Mouse (Mus musculus): ENCODE data around the gene Rbbp4. TPM values are rescaled to one million over a fixed set of nuclear protein-coding genes. Genes with fewer than 3 reads are reported as not detected.

Gene Rbbp4
- polyA plus RNA-seq, 1 experiment from 2014 or later = 430 TPM

- no peaks in the 10 kb centered on the region for H3K27me3 ChIP-seq
- H3K27ac ChIP-seq = no peak overlapping the region
- 22% methylated on average over 1 of the region's 1 CpGs for WGBS
- peaks cover 58% of the 10 kb centered on the region for H3K36me3 ChIP-seq
- H3K4me3 ChIP-seq (replicated peaks) = no peak overlapping the region
- no peak overlapping the region for H3K9ac ChIP-seq
- no peak overlapping the region for H3K4me2 ChIP-seq
- no peaks in the 10 kb centered on the region for H3K9me3 ChIP-seq (replicated peaks)
- ATAC-seq (replicated peaks; ENCODE audit: low FRiP score) = peak; percentile 71; the same call in 1 of the 2 replicates
- no peaks in the 10 kb centered on the region for H3K4me1 ChIP-seq
Measured at GRCm38 (mm10) chr4:129350644-129351043, 15.5 kb upstream of the Rbbp4 start.

DNA sequence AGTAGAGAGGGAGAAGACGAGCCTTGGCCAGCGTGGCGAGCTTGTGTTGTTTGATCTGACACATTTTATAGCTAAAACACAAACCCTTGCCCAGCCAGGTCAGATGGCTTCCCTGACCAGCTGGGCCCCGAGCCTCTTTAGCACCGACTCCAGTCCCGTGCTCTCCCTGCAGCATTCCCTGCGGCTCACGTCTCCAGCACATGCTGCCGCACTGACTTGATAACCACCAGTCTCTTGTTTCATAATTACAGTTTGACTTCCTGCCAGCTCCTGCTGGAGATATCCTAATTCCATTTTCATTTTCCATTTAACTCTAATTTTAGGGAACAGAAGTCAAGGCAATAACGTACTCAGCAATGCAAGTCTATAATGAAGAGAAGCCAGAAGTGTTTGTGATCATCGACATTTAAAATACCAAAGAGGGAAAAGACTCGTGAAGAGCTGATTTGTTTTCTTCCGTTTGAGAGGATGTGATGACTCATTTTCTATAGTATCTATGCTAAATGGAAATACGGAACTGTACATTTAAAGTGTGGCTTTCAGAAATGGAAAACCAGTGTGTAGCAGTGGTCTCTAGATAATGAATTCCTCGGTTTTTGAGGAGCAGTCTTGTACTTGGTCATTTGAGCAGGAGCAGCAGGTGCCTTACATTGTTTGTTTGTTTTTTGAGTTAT is 11.4 kb upstream of the Rbbp4 start:
- no peak overlapping the region for H3K4me2 ChIP-seq
- 55% methylated on average over 15 of the region's 15 CpGs for WGBS
- H3K27me3 ChIP-seq = no peaks in the 10 kb centered on the region
- ATAC-seq (replicated peaks; ENCODE audit: low FRiP score) = no peak
- H3K9me3 ChIP-seq (replicated peaks) = no peaks in the 10 kb centered on the region
- no peaks in the 10 kb centered on the region for H3K4me1 ChIP-seq
- 0 out of 2 replicates have a peak overlapping the region, but pooled peaks have one; percentile 11 for H3K27ac ChIP-seq
- no peak overlapping the region for H3K4me3 ChIP-seq (replicated peaks)
- no peak overlapping the region for H3K9ac ChIP-seq
- peaks cover 60% of the 10 kb centered on the region for H3K36me3 ChIP-seq

- WGBS = 91% methylated on average over 2 of the region's 2 CpGs
- ATAC-seq (replicated peaks; ENCODE audit: low FRiP score) = no peak
- Histone ChIP-seq H3K9ac (no peak overlapping the region), H3K27ac (no peak overlapping the region), H3K27me3 (no peaks in the 10 kb centered on the region), H3K4me2 (no peak overlapping the region), H3K9me3 (replicated peaks) (no peaks in the 10 kb centered on the region), H3K36me3 (peaks cover 62% of the 10 kb centered on the region), H3K4me1 (no peaks in the 10 kb centered on the region), H3K4me3 (replicated peaks) (no peak overlapping the region)
Measured at GRCm38 (mm10) chr4:129342705-129343104, 7.5 kb upstream of the Rbbp4 start.

- 97% methylated on average over 1 of the region's 1 CpGs for WGBS
- no peaks in the 10 kb centered on the region for H3K27me3 ChIP-seq
- no peak overlapping the region for H3K4me2 ChIP-seq
- H3K4me3 ChIP-seq (replicated peaks) = no peak overlapping the region
- H3K9me3 ChIP-seq (replicated peaks) = no peaks in the 10 kb centered on the region
- peaks cover 60% of the 10 kb centered on the region for H3K36me3 ChIP-seq
- H3K4me1 ChIP-seq = 0 out of 2 replicates have a peak, but pooled peaks cover 4% of the 10 kb centered on the region
- H3K9ac ChIP-seq = no peak overlapping the region
- no peak overlapping the region for H3K27ac ChIP-seq
- ATAC-seq (replicated peaks; ENCODE audit: low FRiP score) = no peak
Measured at GRCm38 (mm10) chr4:129341888-129342287, 6.7 kb upstream of the Rbbp4 start.

GRCm38 (mm10) chr4:129339743-129340142 is 4.6 kb upstream of the Rbbp4 start:
- ATAC-seq (replicated peaks; ENCODE audit: low FRiP score) = no peak
- H3K4me3 ChIP-seq (replicated peaks) = no peak overlapping the region
- peaks cover 41% of the 10 kb centered on the region for H3K36me3 ChIP-seq
- WGBS = 96% methylated on average over 3 of the region's 3 CpGs
- no peak overlapping the region for H3K9ac ChIP-seq
- H3K4me2 ChIP-seq = no peak overlapping the region
- H3K27me3 ChIP-seq = no peaks in the 10 kb centered on the region
- H3K4me1 ChIP-seq = peaks cover 11% of the 10 kb centered on the region
- H3K9me3 ChIP-seq (replicated peaks) = no peaks in the 10 kb centered on the region
- H3K27ac ChIP-seq = no peak overlapping the region

DNA sequence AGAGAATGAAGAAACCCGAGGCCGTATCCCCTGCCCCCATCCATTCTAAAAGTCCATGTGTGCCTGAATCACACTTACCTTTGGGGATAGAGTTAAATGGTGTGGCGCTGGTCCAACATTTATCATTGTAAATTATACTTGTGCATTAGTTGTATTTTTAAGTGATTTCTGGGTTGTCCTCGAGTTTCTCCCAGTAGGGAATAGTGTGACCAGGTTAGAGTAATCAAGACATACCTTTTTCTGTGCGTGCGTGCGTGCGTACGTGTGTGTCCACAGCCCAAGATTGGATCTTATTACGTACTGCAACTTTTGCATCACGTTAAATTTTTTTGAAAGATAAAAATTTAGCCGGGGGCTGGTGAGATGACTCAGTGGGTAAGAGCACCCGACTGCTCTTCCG is 1.1 kb upstream of the Rbbp4 start:
- Histone ChIP-seq H3K36me3 (peaks cover 33% of the 10 kb centered on the region), H3K9ac (peak overlapping the region; percentile 61), H3K27ac (peak overlapping the region; percentile 99), H3K4me1 (peaks cover 37% of the 10 kb centered on the region), H3K9me3 (replicated peaks) (no peaks in the 10 kb centered on the region), H3K4me2 (peak overlapping the region; percentile 83), H3K27me3 (no peaks in the 10 kb centered on the region), H3K4me3 (replicated peaks) (peak overlapping the region; percentile 83)
- 36% methylated on average over 14 of the region's 14 CpGs for WGBS
- ATAC-seq (replicated peaks; ENCODE audit: low FRiP score) = no peak

- peak overlapping the region; percentile 66 for H3K4me2 ChIP-seq
- H3K4me3 ChIP-seq (replicated peaks) = peak overlapping the region; percentile 83
- peaks cover 47% of the 10 kb centered on the region for H3K4me1 ChIP-seq
- peak overlapping the region; percentile 98 for H3K27ac ChIP-seq
- WGBS = under 1% methylated on average over 56 of the region's 62 CpGs
- H3K36me3 ChIP-seq = peaks cover 44% of the 10 kb centered on the region
- H3K9me3 ChIP-seq (replicated peaks) = no peaks in the 10 kb centered on the region
- no peaks in the 10 kb centered on the region for H3K27me3 ChIP-seq
- H3K9ac ChIP-seq = peak overlapping the region; percentile 89
- peak; percentile 26 for ATAC-seq (replicated peaks; ENCODE audit: low FRiP score)
Measured at GRCm38 (mm10) chr4:129334677-129335215, 424 bp downstream of the Rbbp4 start.

DNA sequence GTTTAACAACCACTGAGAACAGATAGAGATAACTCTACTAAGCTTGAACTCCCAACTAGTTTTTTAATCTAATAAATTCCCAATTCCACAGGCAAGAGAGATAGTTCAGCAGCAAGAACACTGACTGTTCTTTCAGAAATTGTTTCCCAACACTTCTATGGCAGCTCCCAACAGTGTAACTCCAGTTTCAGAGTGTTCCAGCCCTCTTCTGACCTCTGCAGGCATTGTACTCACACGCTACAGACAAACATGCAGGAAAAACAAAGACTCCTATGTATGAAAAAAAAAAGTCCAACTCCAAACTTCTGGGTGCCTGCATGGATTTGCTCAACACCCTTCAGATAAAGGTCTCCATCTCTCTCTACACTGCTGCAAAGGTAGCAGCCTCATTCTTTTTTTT is 2.3 kb downstream of the Rbbp4 start:
- no peak for ATAC-seq (replicated peaks; ENCODE audit: low FRiP score)
- Histone ChIP-seq H3K4me1 (peaks cover 47% of the 10 kb centered on the region), H3K27ac (no peak overlapping the region), H3K36me3 (peaks cover 58% of the 10 kb centered on the region), H3K4me3 (replicated peaks) (peak overlapping the region; percentile 83), H3K4me2 (peak overlapping the region; percentile 66), H3K27me3 (no peaks in the 10 kb centered on the region), H3K9me3 (replicated peaks) (no peaks in the 10 kb centered on the region), H3K9ac (0 out of 2 replicates have a peak overlapping the region, but pooled peaks have one; percentile 21)
- 20% methylated on average over 1 of the region's 1 CpGs for WGBS

DNA sequence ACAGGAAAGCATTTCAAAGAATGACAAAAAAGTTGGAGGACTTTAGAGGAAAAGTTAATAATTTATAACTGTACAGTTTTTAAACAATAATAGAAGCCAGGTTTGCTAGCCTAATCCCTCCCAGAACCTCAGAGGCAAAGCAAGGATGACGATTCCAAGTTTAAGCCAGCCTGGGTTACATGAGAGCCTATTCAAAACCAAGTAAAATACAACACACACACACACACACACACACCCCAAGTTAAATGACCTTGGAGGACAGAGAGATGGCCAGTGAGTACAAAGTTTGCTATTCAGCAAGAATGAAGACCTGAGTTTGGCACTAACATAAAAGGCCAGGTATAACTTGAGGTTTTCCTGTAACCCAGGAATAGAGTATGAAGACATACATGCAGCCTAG is 9.0 kb downstream of the Rbbp4 start:
- Histone ChIP-seq H3K27me3 (no peaks in the 10 kb centered on the region), H3K27ac (no peak overlapping the region), H3K9me3 (replicated peaks) (no peaks in the 10 kb centered on the region), H3K4me2 (no peak overlapping the region), H3K9ac (no peak overlapping the region), H3K36me3 (peaks cover 95% of the 10 kb centered on the region), H3K4me1 (peaks cover 16% of the 10 kb centered on the region), H3K4me3 (replicated peaks) (no peak overlapping the region)
- WGBS = 79% methylated on average over 1 of the region's 1 CpGs
- no peak for ATAC-seq (replicated peaks; ENCODE audit: low FRiP score)

DNA sequence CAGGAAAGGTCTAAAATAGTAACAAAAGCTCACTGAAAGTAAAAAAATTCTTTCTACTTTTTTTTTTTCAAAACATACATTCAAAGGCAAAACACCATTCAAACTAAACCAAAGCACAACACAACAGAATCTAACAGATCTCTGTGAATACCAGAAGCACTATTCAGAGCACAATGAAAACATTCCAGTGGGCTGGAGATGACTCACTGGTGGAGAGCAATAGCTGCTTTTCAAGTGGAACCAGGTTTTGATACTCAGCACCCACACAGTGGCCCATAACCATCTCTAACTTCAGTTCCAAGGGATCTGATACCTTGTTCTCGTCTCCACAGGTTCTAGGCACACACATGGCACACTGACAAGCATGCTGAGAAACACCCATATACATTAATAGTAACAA is 10.4 kb downstream of the Rbbp4 start:
- ATAC-seq (replicated peaks; ENCODE audit: low FRiP score) = no peak
- Histone ChIP-seq H3K27ac (no peak overlapping the region), H3K27me3 (no peaks in the 10 kb centered on the region), H3K9me3 (replicated peaks) (no peaks in the 10 kb centered on the region), H3K4me3 (replicated peaks) (no peak overlapping the region), H3K9ac (no peak overlapping the region), H3K36me3 (peaks cover 95% of the 10 kb centered on the region), H3K4me1 (0 out of 2 replicates have a peak, but pooled peaks cover 6% of the 10 kb centered on the region), H3K4me2 (no peak overlapping the region)
- 89% methylated on average over 1 of the region's 1 CpGs for WGBS

DNA sequence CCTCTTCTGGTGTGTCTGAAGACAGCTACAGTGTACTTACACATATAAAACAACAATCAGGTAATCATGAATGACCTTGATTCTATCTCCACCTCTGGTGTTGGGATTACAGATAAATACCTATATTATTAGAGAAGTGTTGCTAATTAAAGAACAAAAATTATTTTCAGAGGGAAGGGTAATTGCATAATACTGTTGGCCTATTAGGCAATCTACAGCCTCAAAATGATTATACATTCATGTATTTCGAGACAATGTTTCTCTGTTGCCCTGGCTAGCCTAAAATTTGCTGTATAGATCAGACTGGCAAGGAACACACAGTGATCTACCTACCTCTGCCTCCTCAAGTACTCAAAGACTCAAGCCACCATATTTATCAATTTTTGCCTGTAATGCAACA is 11.7 kb downstream of the Rbbp4 start:
- 0 out of 2 replicates have a peak, but pooled peaks cover 6% of the 10 kb centered on the region for H3K4me1 ChIP-seq
- H3K9ac ChIP-seq = no peak overlapping the region
- no peak overlapping the region for H3K4me2 ChIP-seq
- no peaks in the 10 kb centered on the region for H3K27me3 ChIP-seq
- H3K4me3 ChIP-seq (replicated peaks) = no peak overlapping the region
- no peak overlapping the region for H3K27ac ChIP-seq
- H3K9me3 ChIP-seq (replicated peaks) = no peaks in the 10 kb centered on the region
- peaks cover 94% of the 10 kb centered on the region for H3K36me3 ChIP-seq
- ATAC-seq (replicated peaks; ENCODE audit: low FRiP score) = no peak
- 93% methylated on average over 1 of the region's 1 CpGs for WGBS

- no peak for ATAC-seq (replicated peaks; ENCODE audit: low FRiP score)
- peaks cover 94% of the 10 kb centered on the region for H3K36me3 ChIP-seq
- 97% methylated on average over 5 of the region's 5 CpGs for WGBS
Measured at GRCm38 (mm10) chr4:129322042-129322441, 13.1 kb downstream of the Rbbp4 start.

More at GRCm38 (mm10) chr4:129322042-129322441, 13.1 kb downstream of the Rbbp4 start:
- H3K9ac ChIP-seq = no peak overlapping the region
- no peaks in the 10 kb centered on the region for H3K27me3 ChIP-seq
- H3K4me2 ChIP-seq = no peak overlapping the region
- H3K27ac ChIP-seq = no peak overlapping the region
- no peak overlapping the region for H3K4me3 ChIP-seq (replicated peaks)
- no peaks in the 10 kb centered on the region for H3K9me3 ChIP-seq (replicated peaks)
- 0 out of 2 replicates have a peak, but pooled peaks cover 6% of the 10 kb centered on the region for H3K4me1 ChIP-seq
